Mouse (Mus musculus) hindbrain, embryonic 16.5 days (tissue): Measurements from ENCODE around the gene Actr8. TPM values are rescaled to one million over a fixed set of nuclear protein-coding genes. Genes with fewer than 3 reads are reported as not detected.

ENCODE experiments used
- ATAC-seq: fragments of 200-750 bp; cut with Nextera tagmentation; 2 replicates; pipeline ENCODE4 v1.8.0; 2017; ENCODE audit warnings: moderate TSS enrichment, moderate library complexity
- H3K27ac ChIP-seq: fragments of 300-500 bp; sonication (generic); 2 replicates; pipeline ENCODE4 v1.5.1; 2014; ENCODE audit warnings: low read depth, mild to moderate bottlenecking, control low read depth, low read length, moderate library complexity
- H3K27me3 ChIP-seq: fragments of 300-500 bp; sonication (generic); replicated peaks from 2 replicates; pipeline ENCODE4 v1.6.1; 2014; ENCODE audit warnings: low read length; ENCODE audit not compliant: control insufficient read depth, insufficient read depth
- H3K36me3 ChIP-seq: fragments of 300-500 bp; sonication (generic); 2 replicates; pipeline ENCODE4 v1.6.1; 2014; ENCODE audit warnings: mild to moderate bottlenecking, low read length, moderate library complexity, mixed read lengths; ENCODE audit not compliant: control insufficient read depth, insufficient read depth
- H3K4me1 ChIP-seq: fragments of 300-500 bp; sonication (generic); 2 replicates; pipeline ENCODE4 v1.6.1; 2014; ENCODE audit warnings: low read depth, low read length; ENCODE audit not compliant: control insufficient read depth, insufficient read depth
- H3K4me2 ChIP-seq: fragments of 300-500 bp; sonication (generic); 2 replicates; pipeline ENCODE4 v1.6.1; 2014; ENCODE audit warnings: mild to moderate bottlenecking, low read length, control low read depth, moderate library complexity
- H3K4me3 ChIP-seq: fragments of 300-500 bp; sonication (generic); 2 replicates; pipeline ENCODE4 v1.5.1; 2014; ENCODE audit warnings: mild to moderate bottlenecking, low read length, control low read depth, moderate library complexity
- H3K9ac ChIP-seq: fragments of 300-500 bp; sonication (generic); 2 replicates; pipeline ENCODE4 v1.6.1; 2014; ENCODE audit warnings: low read depth, mild to moderate bottlenecking, control low read depth, low read length, moderate library complexity
- H3K9me3 ChIP-seq: fragments of 300-500 bp; sonication (generic); 2 replicates; pipeline ENCODE4 v1.6.1; 2014; ENCODE audit warnings: mild to moderate bottlenecking, low read length, moderate library complexity; ENCODE audit not compliant: control insufficient read depth
- WGBS: fragments of 180-500 bp; shearing (Covaris S2); extraction: QIAGEN DNeasy Blood & Tissue Kit; methylation state at CpG from one replicate; pipeline ENCODE4 v1.1.7; 2014; 5-methylcytosine and 5-hydroxymethylcytosine counted together
- polyA plus RNA-seq: library from polyadenylated mRNA; unstranded; fragments of >200 nt; fragmentation: Nextera tagmentation; extraction: Ambion mirVana; gene quantifications from 2 replicates; pipeline ENCODE4 v1.2.1, GENCODE M21; 2015

The Actr8 gene
- polyA plus RNA-seq, 1 experiment from 2014 or later = 69.9 TPM

GRCm38 (mm10) chr14:29950805-29951204 is 27.3 kb upstream of the Actr8 start:
- Histone ChIP-seq H3K4me2 (no peak overlapping the region), H3K27ac (no peak overlapping the region), H3K27me3 (no peaks in the 10 kb centered on the region), H3K4me1 (no peaks in the 10 kb centered on the region), H3K9me3 (no peaks in the 10 kb centered on the region), H3K9ac (no peak overlapping the region), H3K36me3 (no peaks in the 10 kb centered on the region), H3K4me3 (no peak overlapping the region)
- 92% methylated on average over 4 of the region's 4 CpGs for WGBS
- no peak for ATAC-seq

- H3K4me3 ChIP-seq = no peak overlapping the region
- no peaks in the 10 kb centered on the region for H3K27me3 ChIP-seq
- no peak overlapping the region for H3K4me2 ChIP-seq
- H3K36me3 ChIP-seq = no peaks in the 10 kb centered on the region
- H3K4me1 ChIP-seq = no peaks in the 10 kb centered on the region
- no peak overlapping the region for H3K27ac ChIP-seq
- no peak for ATAC-seq
- H3K9me3 ChIP-seq = peaks cover under 1% of the 10 kb centered on the region; the same call in 1 of the 2 replicates
- no peak overlapping the region for H3K9ac ChIP-seq
Measured at GRCm38 (mm10) chr14:29957393-29957792, 20.7 kb upstream of the Actr8 start.

- 62% methylated on average over 7 of the region's 7 CpGs for WGBS
- no peak for ATAC-seq
- H3K4me2 ChIP-seq = peak overlapping the region; percentile 64
Measured at GRCm38 (mm10) chr14:29967611-29968010, 10.5 kb upstream of the Actr8 start.

GRCm38 (mm10) chr14:29968075-29968821 is 9.9 kb upstream of the Actr8 start, which contains the start of gene Selenok:
Gene Selenok (plus strand): TSS chr14:29968308.
- under 1% methylated on average over 49 of the region's 49 CpGs for WGBS
- H3K36me3 ChIP-seq = peaks cover 19% of the 10 kb centered on the region

More at GRCm38 (mm10) chr14:29967611-29968010, 10.5 kb upstream of the Actr8 start:
- no peaks in the 10 kb centered on the region for H3K27me3 ChIP-seq
- peak overlapping the region; percentile 66 for H3K27ac ChIP-seq
- peaks cover 13% of the 10 kb centered on the region for H3K36me3 ChIP-seq
- H3K9me3 ChIP-seq = peaks cover 1% of the 10 kb centered on the region; the same call in 1 of the 2 replicates
- peak overlapping the region; percentile 91 for H3K4me3 ChIP-seq
- H3K4me1 ChIP-seq = peaks cover 22% of the 10 kb centered on the region
- peak overlapping the region; percentile 56 for H3K9ac ChIP-seq

DNA sequence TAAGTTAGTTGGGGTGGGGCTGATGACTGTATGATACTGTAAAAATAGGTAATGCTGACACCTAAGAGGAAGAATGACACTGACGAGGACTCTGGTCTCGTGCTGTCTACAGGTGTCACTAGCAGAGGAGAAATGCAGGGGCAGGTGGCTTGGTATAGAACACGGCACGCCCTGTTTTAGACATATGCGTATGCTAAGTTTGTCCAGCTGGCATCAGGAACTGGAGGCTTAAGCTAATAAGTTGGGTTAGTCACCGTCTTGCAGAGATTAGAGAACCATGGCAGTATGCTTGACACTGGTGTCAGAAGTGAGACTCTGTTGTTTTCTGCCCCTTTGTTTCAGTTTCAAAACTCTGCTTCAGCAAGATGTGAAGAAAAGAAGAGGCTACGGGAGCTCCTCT is 6.7 kb upstream of the Actr8 start:
- Histone ChIP-seq H3K4me3 (no peak overlapping the region), H3K36me3 (peaks cover 29% of the 10 kb centered on the region), H3K9me3 (no peaks in the 10 kb centered on the region), H3K4me2 (no peak overlapping the region), H3K27ac (no peak overlapping the region), H3K27me3 (no peaks in the 10 kb centered on the region), H3K9ac (no peak overlapping the region), H3K4me1 (peaks cover 22% of the 10 kb centered on the region)
- WGBS = 97% methylated on average over 7 of the region's 7 CpGs
- no peak for ATAC-seq

More at GRCm38 (mm10) chr14:29968075-29968821, 9.9 kb upstream of the Actr8 start, which contains the start of gene Selenok:
- H3K4me2 ChIP-seq = peak within 1 kb of the TSS; percentile 85
- no peaks in the 10 kb centered on the region for H3K27me3 ChIP-seq
- no peaks in the 10 kb centered on the region for H3K9me3 ChIP-seq
- peak; percentile 100 for ATAC-seq
- peak within 1 kb of the TSS; percentile 95 for H3K9ac ChIP-seq
- peak within 1 kb of the TSS; percentile 86 for H3K27ac ChIP-seq
- H3K4me1 ChIP-seq = peaks cover 22% of the 10 kb centered on the region
- peak within 1 kb of the TSS; percentile 91 for H3K4me3 ChIP-seq

DNA sequence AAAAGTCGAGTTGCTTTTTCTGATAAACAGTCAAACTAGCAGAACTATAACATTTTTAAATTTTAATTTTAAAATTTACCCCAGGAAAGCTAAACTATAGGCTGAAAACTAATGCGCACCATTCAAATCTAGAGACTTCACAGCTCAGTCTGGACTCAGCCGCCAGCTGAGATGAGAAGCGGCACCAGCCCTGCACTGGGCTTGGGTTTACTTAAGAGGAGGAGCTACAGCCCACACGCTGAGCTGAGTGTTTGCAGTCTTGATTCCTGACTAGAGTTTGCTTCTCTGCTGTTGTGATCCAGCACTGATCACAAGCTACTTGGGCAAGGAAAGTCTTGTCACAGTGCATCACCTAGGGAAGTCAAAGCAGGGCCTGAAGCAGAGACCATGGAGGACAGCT is 6.1 kb upstream of the Actr8 start:
- 87% methylated on average over 5 of the region's 5 CpGs for WGBS
- H3K9ac ChIP-seq = no peak overlapping the region
- no peaks in the 10 kb centered on the region for H3K9me3 ChIP-seq
- H3K4me2 ChIP-seq = no peak overlapping the region
- no peak overlapping the region for H3K4me3 ChIP-seq
- H3K4me1 ChIP-seq = peaks cover 22% of the 10 kb centered on the region
- peaks cover 29% of the 10 kb centered on the region for H3K36me3 ChIP-seq
- no peak for ATAC-seq
- no peaks in the 10 kb centered on the region for H3K27me3 ChIP-seq
- no peak overlapping the region for H3K27ac ChIP-seq

- 96% methylated on average over 6 of the region's 6 CpGs for WGBS
- Histone ChIP-seq H3K36me3 (peaks cover 38% of the 10 kb centered on the region), H3K27me3 (no peaks in the 10 kb centered on the region), H3K9ac (no peak overlapping the region), H3K27ac (no peak overlapping the region), H3K4me3 (no peak overlapping the region), H3K4me1 (peaks cover 10% of the 10 kb centered on the region), H3K9me3 (no peaks in the 10 kb centered on the region; the same call in 1 of the 2 replicates), H3K4me2 (no peak overlapping the region)
- no peak for ATAC-seq
Measured at GRCm38 (mm10) chr14:29976927-29977326, 1.2 kb upstream of the Actr8 start.

GRCm38 (mm10) chr14:29980447-29981205 is 2.5 kb downstream of the Actr8 start:
- Histone ChIP-seq H3K4me3 (no peak overlapping the region), H3K27me3 (no peaks in the 10 kb centered on the region), H3K9ac (no peak overlapping the region), H3K4me1 (peaks cover 10% of the 10 kb centered on the region), H3K36me3 (peaks cover 45% of the 10 kb centered on the region), H3K27ac (no peak overlapping the region), H3K4me2 (no peak overlapping the region), H3K9me3 (no peaks in the 10 kb centered on the region; the same call in 1 of the 2 replicates)
- ATAC-seq = no peak
- WGBS = 95% methylated on average over 10 of the region's 10 CpGs

DNA sequence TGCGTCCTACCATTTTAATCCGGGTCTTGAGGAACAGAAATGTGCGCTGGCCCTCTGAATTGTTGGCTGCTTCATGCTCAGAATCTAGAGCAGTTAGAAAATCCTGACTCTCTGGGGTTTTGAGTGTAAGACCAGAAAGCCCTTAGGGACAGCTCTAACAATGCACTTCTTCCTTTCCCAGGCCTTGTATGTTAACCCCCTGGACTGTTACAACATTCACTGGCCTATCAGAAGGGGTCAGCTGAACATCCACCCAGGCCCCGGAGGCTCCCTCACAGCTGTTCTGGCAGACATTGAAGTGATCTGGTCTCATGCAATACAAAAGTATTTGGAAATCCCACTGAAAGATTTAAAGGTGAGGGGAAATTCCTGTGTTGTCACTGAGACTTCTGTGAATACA is 8.0 kb downstream of the Actr8 start:
- H3K27me3 ChIP-seq = no peaks in the 10 kb centered on the region
- ATAC-seq = no peak
- peaks cover 87% of the 10 kb centered on the region for H3K36me3 ChIP-seq
- WGBS = 91% methylated on average over 4 of the region's 4 CpGs
- no peaks in the 10 kb centered on the region for H3K4me1 ChIP-seq
- no peak overlapping the region for H3K27ac ChIP-seq
- no peaks in the 10 kb centered on the region for H3K9me3 ChIP-seq
- H3K4me3 ChIP-seq = no peak overlapping the region
- no peak overlapping the region for H3K4me2 ChIP-seq
- no peak overlapping the region for H3K9ac ChIP-seq
